Mouse (Mus musculus) forebrain, embryonic 14.5 days (tissue): ENCODE measurements at regions not wholly inside any gene's neighbourhood (a gene's known extent, or its start where the extent isn't known, plus 50 kb on each side); places are given as distances from the start of the nearest gene placed in this dataset.
"Not testable (repeated sequence)": the region's sequence is repeated elsewhere in the genome, so short reads cannot be mapped to it uniquely, and the experiment has no call there.

ENCODE experiments used
- ATAC-seq: fragments of 200-750 bp; cut with Nextera tagmentation; 2 replicates; pipeline ENCODE4 v1.8.0; 2017; ENCODE audit warnings: mild to moderate bottlenecking, moderate library complexity
- DNase-seq: peaks from one replicate; pipeline ENCODE4 v3.0.0-alpha.2; 2015; ENCODE audit warnings: low spot score
- H3K27ac ChIP-seq: fragments of 300-500 bp; sonication (generic); 2 replicates; pipeline ENCODE4 v1.5.1; 2014; ENCODE audit warnings: low read depth, mild to moderate bottlenecking, control low read depth, low read length, moderate library complexity
- H3K27me3 ChIP-seq: fragments of 300-500 bp; sonication (generic); replicated peaks from 2 replicates; pipeline ENCODE4 v1.6.1; 2014; ENCODE audit warnings: low read length, control low read depth, mixed read lengths; ENCODE audit not compliant: control insufficient read depth, insufficient read depth
- H3K36me3 ChIP-seq: fragments of 300-500 bp; sonication (generic); 2 replicates; pipeline ENCODE4 v1.6.1; 2014; ENCODE audit warnings: low read length, control low read depth; ENCODE audit not compliant: control insufficient read depth, insufficient read depth
- H3K4me1 ChIP-seq: fragments of 300-500 bp; sonication (generic); 2 replicates; pipeline ENCODE4 v1.6.1; 2014; ENCODE audit warnings: antibody characterized with exemption, low read length, control low read depth; ENCODE audit not compliant: control insufficient read depth, insufficient read depth
- H3K4me2 ChIP-seq: fragments of 300-500 bp; sonication (generic); 2 replicates; pipeline ENCODE4 v1.6.1; 2014; ENCODE audit warnings: mild to moderate bottlenecking, control low read depth, low read length
- H3K4me3 ChIP-seq: fragments of 300-500 bp; sonication (generic); 2 replicates; pipeline ENCODE4 v1.5.1; 2014; ENCODE audit warnings: low read depth, low read length, control low read depth
- H3K9ac ChIP-seq: fragments of 300-500 bp; sonication (generic); 2 replicates; pipeline ENCODE4 v1.6.1; 2014; ENCODE audit warnings: mild to moderate bottlenecking, low read length, control low read depth, moderate library complexity
- H3K9me3 ChIP-seq: fragments of 300-500 bp; sonication (generic); replicated peaks from 2 replicates; pipeline ENCODE4 v1.6.1; 2016; ENCODE audit warnings: low read length, control low read depth, mixed read lengths; ENCODE audit not compliant: control insufficient read depth
- WGBS: fragments of 180-500 bp; shearing (Covaris S2); extraction: QIAGEN DNeasy Blood & Tissue Kit; methylation state at CpG from one replicate; pipeline ENCODE4 v1.1.7; 2014; 5-methylcytosine and 5-hydroxymethylcytosine counted together

DNA sequence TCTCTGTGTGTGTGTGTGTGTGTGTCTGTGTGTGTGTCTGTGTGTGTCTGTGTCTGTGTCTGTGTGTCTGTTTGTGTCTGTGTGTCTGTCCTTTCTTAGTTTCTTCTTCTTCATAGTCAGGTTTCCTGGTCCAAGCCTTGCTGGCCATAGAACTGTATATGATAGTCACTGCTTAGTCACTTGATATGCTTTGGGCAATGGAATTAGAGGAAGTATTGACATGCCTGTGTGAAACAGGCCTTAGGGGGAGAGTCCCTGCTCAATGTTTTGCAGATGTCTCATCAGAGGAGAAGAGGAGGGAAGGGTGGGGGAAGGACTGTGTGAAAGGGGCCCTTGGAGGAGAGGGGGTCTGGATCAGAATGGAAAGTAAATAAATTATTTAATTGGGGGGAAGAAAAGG lies 374.4 kb upstream of the Clnk start:
- Histone ChIP-seq H3K9me3 (no peaks in the 10 kb centered on the region), H3K4me3 (no peak overlapping the region), H3K36me3 (no peaks in the 10 kb centered on the region), H3K4me1 (no peaks in the 10 kb centered on the region), H3K9ac (no peak overlapping the region), H3K27ac (no peak overlapping the region), H3K27me3 (no peaks in the 10 kb centered on the region), H3K4me2 (no peak overlapping the region)
- DNase-seq (no peak), ATAC-seq (no peak)

DNA sequence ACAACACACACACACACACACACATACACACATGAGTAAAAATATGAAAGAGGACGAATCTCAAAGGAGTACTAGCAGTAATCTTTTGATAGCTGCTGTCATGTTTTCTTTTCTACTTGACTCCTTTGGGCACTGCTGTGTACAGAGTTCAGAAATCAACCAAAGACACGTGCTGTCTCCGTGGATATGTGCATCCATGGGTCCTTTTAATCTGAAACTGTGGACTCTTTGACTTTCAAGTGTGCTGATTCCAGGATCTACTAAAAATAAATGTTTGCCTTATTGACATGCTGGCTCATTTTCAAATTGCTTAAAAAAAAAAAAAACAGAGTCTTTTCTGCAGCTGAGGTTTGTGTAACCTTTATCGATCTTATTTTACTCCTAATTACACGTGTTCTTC lies 343.1 kb upstream of the Clnk start:
- Histone ChIP-seq H3K4me2 (no peak overlapping the region), H3K4me1 (no peaks in the 10 kb centered on the region), H3K27ac (no peak overlapping the region), H3K9me3 (no peaks in the 10 kb centered on the region), H3K27me3 (no peaks in the 10 kb centered on the region), H3K9ac (no peak overlapping the region), H3K4me3 (no peak overlapping the region), H3K36me3 (no peaks in the 10 kb centered on the region)
- ATAC-seq (no peak), DNase-seq (no peak)
- 80% methylated on average over 5 of the region's 5 CpGs for WGBS

DNA sequence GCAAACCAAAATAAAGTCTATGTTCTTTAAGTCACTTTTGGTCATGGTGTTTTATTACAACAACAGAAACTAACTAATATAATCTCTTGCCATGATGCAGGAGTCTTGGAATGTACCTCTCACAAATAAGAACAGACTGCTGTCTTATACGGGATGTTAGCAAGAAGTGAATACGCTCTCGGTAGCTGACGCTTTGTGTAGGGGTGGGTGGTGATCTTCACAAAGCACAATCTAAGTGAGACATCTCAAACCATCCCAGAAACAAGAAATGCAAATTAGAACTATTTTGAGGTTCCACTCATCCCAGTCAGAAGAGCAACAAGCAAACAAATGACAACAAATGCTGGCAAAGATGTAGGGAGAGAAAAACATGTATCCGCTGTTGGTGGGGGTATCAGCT lies 339.7 kb upstream of the Clnk start:
- H3K27ac ChIP-seq: no peak overlapping the region
- H3K9ac ChIP-seq: no peak overlapping the region
- H3K27me3 ChIP-seq: no peaks in the 10 kb centered on the region
- H3K4me2 ChIP-seq: no peak overlapping the region
- ATAC-seq (no peak), DNase-seq (no peak)
- no peaks in the 10 kb centered on the region for H3K4me1 ChIP-seq
- WGBS: 93% methylated on average over 5 of the region's 5 CpGs
- no peaks in the 10 kb centered on the region for H3K36me3 ChIP-seq
- no peak overlapping the region for H3K4me3 ChIP-seq
- H3K9me3 ChIP-seq: no peaks in the 10 kb centered on the region

DNA sequence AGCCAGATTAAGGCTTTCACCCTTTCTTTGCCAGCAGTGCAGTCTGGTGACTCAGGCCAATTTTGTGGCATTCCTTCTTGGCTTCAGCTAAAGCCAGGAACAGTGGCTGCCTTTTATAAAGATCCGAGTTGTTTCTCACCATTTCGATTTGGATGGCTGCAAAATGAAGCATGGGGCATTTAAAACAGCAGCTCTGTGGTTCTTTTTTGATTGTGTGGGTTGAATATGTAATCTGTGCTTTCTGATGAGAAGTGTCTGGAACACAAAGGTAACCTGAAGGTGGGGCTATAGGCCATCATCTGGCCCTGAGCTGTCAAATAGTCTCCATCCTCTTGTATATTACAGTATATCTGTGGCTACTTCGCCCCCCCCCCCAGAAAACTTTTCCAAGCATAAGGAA lies 338.4 kb upstream of the Clnk start:
- Histone ChIP-seq H3K9ac (no peak overlapping the region), H3K9me3 (no peaks in the 10 kb centered on the region), H3K4me3 (no peak overlapping the region), H3K4me2 (no peak overlapping the region), H3K27me3 (no peaks in the 10 kb centered on the region), H3K4me1 (no peaks in the 10 kb centered on the region), H3K27ac (no peak overlapping the region), H3K36me3 (no peaks in the 10 kb centered on the region)
- 57% methylated on average over 3 of the region's 3 CpGs for WGBS
- ATAC-seq: no peak
- no peak for DNase-seq

DNA sequence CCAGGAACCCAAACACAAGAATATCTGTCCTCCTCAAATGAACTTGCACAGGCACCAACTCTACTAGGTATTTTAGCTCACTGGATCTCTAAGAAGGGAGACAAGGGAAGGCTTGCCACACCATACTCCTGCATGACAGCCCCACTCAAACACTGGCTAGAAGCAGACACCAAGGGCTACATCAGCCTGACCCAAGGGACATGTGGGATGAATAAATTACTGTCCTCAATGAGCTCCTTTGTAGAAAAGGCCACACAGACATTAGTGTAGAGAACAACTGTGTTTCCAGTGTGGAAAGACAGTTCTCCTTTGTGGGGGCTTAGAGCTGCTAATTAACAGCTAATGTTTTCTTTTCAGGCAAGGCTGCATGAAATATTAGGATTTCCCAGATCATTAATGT lies 335.9 kb upstream of the Clnk start:
- Histone ChIP-seq H3K9me3 (no peaks in the 10 kb centered on the region), H3K36me3 (no peaks in the 10 kb centered on the region)
- DNase-seq: peak; percentile 27

DNA sequence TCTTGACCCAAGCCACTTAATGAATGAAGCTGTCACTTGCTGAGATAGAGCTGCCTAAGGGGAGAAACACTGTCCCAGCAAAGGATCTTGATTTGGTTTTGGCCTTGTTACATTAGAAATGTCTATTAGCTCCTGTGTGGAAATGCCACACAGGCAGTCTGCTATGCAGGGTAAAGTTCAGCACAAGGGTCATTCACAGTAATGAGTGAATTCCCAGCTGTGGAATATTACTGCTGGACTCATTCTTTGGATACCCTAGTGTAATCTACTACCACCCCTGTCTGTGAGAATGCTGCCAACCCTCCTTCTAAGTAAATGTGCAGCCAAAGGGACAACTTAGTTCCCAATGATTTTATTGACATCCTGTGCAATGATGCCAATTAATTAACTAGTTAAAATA lies 322.2 kb upstream of the Clnk start:
- ATAC-seq (no peak), DNase-seq (no peak)
- no peak overlapping the region for H3K9ac ChIP-seq
- no peaks in the 10 kb centered on the region for H3K27me3 ChIP-seq
- no peak overlapping the region for H3K4me3 ChIP-seq
- no peak overlapping the region for H3K27ac ChIP-seq
- H3K4me1 ChIP-seq: no peaks in the 10 kb centered on the region
- H3K9me3 ChIP-seq: no peaks in the 10 kb centered on the region
- H3K36me3 ChIP-seq: no peaks in the 10 kb centered on the region
- no peak overlapping the region for H3K4me2 ChIP-seq

More for the DNA sequence above, 335.9 kb upstream of the Clnk start:
- Histone ChIP-seq H3K4me2 (no peak overlapping the region), H3K27ac (no peak overlapping the region), H3K4me1 (no peaks in the 10 kb centered on the region), H3K27me3 (no peaks in the 10 kb centered on the region), H3K4me3 (no peak overlapping the region), H3K9ac (no peak overlapping the region)
- ATAC-seq: peak; percentile 44

DNA sequence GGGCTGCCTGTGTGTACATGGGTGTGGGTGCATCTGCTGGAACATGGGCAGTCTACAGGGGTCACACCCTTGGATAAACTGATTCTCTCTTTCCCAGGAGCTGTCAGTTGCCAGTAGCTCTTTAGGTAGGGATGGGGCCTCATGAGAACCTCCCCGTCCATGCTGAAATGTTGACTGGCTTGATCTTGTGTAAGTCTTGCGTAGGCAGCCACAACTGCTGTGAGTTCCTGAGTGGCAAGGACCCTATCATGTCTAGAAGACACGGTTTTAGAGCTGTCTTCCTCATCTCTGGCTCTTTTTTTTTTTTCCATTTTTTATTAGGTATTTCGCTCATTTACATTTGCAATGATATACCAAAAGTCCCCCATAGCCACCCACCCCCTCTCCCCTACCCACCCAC lies 314.5 kb upstream of the Clnk start:
- H3K27me3 ChIP-seq, DNase-seq, H3K4me3 ChIP-seq, H3K4me2 ChIP-seq, H3K9me3 ChIP-seq, H3K9ac ChIP-seq, H3K4me1 ChIP-seq, H3K27ac ChIP-seq, H3K36me3 ChIP-seq, ATAC-seq: not testable (repeated sequence)
- WGBS: 79% methylated on average over 2 of the region's 4 CpGs

DNA sequence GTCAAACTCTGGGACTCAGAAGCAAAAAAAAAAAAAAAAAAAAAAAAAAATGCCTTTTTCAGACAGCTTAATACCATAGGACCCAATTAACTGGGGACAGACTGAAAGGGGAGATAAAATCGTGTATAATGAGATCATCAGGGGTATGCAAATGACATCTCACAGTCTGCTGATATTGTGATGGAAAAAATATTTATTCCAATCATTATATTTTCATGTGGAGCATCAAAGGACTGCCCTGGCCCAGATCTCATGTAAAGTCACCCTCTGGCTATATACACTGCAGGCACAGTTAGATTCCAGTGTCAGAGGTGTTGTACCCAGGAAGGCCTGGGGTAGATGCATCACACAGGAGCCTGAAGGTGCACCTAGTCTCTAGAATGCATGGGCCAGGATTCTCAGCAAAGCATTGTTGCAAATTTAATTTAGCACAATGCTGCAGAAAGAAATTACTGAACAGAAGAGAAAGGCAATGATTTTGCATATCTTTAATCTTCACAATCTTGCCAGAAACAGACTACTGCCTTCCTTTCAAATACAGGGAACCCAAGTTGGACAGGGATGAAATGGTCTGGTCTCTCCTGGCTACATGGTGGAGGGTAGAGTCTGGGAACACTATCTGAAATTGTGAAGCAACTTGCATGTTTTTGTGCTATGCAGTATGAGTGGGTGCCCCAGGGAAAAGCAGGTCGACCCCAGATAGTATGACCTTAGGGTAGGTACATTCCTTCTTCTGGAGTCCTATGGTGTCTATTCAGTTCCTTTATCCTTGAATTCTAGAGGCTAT lies 305.2 kb upstream of the Clnk start:
- no peak overlapping the region for H3K4me2 ChIP-seq
- H3K27ac ChIP-seq: peak overlapping the region; percentile 50; the same call in 1 of the 2 replicates
- no peaks in the 10 kb centered on the region for H3K9me3 ChIP-seq
- H3K4me1 ChIP-seq: 0 out of 2 replicates have a peak, but pooled peaks cover 4% of the 10 kb centered on the region
- no peaks in the 10 kb centered on the region for H3K36me3 ChIP-seq
- H3K4me3 ChIP-seq: no peak overlapping the region
- no peaks in the 10 kb centered on the region for H3K27me3 ChIP-seq
- DNase-seq (peak; percentile 52), ATAC-seq (peak; percentile 67)
- H3K9ac ChIP-seq: no peak overlapping the region
- 60% methylated on average over 2 of the region's 2 CpGs for WGBS

DNA sequence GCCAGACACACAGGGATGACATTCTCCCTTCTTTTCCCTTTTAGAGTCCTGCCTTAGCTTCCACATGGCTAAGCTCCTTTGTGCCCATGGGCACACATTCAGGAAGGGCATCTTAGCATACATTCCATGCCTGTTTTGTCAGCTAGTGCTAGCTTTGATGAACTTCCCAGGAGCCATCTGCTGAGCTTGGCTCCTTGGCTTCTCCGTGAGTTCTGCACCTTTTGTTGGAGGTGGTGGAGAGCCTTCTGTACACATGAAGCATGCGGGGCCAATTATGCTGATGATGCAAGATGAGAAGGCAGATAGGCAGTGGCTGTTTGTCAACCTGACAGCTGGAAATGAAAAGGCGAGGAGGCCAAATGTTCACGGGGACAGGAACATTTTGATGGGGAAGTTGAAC lies 304.4 kb upstream of the Clnk start:
- DNase-seq (peak; percentile 84), ATAC-seq (peak; percentile 84)
- Histone ChIP-seq H3K27ac (peak overlapping the region; percentile 14; the same call in 1 of the 2 replicates), H3K4me1 (0 out of 2 replicates have a peak, but pooled peaks cover 4% of the 10 kb centered on the region), H3K9me3 (no peaks in the 10 kb centered on the region), H3K27me3 (no peaks in the 10 kb centered on the region), H3K9ac (no peak overlapping the region), H3K4me3 (no peak overlapping the region), H3K36me3 (no peaks in the 10 kb centered on the region), H3K4me2 (no peak overlapping the region)
- 26% methylated on average over 4 of the region's 4 CpGs for WGBS
